Mouse (Mus musculus): ENCODE data around the gene Ccdc142. TPM values are rescaled to one million over a fixed set of nuclear protein-coding genes. Genes with fewer than 3 reads are reported as not detected.

Gene Ccdc142
- total RNA-seq, 2 experiments from 2014 or later = 0.90 to 0.94 TPM

- DNase-seq (ENCODE audit: low spot score) = peak; percentile 91
Measured at GRCm38 (mm10) chr6:83137576-83137950, 36.2 kb downstream of the Ccdc142 start.

DNA sequence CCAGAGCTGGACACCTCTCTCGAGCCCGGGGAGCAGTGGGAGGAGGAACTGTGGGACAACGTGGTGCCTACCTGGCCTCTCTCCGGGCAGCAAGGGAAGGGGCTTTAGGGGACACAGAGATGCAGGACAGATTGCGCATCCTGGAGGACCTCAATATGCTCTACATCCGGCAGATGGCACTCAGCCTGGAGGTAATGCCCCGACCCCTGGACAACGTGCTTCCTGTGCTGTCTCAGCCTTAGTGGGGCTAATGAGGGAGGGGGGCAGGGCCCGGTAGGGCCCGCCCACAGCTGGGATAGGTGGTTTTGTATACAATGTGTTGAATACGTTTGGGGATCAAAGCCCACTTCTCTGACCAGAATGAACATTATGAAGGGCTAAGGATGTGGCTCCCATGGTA is 36.7 kb downstream of the Ccdc142 start:
- no peak for DNase-seq (ENCODE audit: low spot score)

GRCm38 (mm10) chr6:83140044-83140443 is 38.6 kb downstream of the Ccdc142 start:
- no peak for DNase-seq (ENCODE audit: low spot score)

DNA sequence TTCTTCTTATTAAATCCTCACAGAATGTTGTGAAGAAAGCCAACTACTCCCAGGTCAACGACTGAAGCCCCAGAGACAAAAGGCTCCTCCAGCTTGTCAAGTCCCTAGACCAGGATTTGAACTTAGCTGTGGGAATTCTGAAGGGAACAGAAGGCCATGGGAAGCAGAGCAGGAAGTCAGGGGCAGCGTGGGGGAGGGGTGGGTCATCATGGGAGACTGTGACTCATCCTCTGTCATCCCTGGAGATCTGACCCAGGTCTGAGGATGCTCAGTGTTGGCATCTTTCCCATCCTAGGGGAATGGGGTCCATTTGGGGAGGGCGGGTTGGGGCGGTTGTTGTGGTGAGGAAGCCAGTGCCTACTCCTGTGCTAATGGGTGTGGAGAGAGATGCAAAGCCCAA is 40.2 kb downstream of the Ccdc142 start:
- no peak for DNase-seq (ENCODE audit: low spot score)

DNA sequence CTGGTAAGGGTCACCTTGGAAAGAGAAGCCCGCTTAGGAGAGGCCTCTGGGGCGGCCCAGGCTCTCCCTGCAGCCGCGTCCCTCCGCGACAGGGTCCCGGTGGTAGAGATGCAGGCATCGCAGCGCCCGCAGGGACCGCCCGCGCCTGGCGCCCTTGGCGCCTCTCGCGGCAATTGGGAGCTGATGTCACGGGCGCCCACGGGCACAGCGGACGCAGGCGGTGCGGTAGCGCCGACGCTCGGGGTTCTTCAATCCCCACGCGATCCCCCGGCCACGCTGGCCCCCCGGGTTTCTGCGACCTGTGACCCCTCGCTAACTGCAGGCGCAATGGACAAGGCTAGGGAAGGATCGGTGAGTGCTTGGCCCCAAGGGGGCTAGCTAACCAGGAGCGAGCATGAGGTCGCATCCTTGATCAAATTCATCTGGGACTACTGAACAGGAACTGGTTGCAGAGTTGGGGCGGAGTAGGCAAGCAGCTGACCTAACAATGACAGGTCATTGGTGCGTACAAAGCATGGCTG is 40.9 kb downstream of the Ccdc142 start:
- no peak for DNase-seq (ENCODE audit: low spot score)

DNA sequence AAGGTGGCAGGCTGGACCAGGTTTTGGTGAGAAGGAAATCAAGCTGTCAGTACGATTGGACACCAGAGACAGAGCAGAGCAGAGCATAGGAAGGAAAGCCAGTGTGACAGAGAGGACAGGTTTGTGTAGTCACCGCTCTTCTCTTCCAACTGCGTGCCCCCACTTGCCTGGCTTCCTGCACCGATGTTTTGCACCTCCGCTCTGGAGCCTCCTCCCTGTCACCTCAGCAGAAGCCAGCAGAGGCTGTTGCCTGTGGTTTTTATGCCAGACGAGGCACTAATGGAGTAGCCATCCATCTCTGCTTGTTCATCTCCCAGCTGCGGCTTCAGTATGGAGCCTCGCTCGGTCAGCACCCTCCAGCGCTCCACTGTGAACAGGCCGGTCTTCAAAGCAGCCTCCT is 41.5 kb downstream of the Ccdc142 start:
- DNase-seq (ENCODE audit: low spot score) = no peak

GRCm38 (mm10) chr6:83145209-83145608 is 43.8 kb downstream of the Ccdc142 start:
- DNase-seq (ENCODE audit: low spot score) = no peak

DNA sequence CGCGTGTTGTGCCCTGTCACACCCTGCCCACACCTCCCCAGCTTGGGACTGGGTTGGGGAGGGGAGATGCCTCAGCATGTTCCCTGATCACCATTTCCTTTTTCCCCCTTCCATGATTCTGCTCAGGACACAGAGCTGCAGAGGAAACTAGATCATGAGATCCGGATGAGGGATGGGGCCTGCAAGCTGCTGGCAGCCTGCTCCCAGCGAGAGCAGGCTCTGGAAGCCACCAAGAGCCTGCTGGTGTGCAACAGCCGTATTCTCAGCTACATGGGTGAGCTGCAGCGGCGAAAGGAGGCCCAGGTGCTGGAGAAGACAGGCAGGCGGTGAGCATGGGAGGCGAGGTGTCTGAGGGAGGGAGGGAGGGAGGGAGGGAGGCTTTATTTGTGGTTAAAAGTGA is 44.4 kb downstream of the Ccdc142 start:
- no peak for DNase-seq (ENCODE audit: low spot score)

- no peak for DNase-seq (ENCODE audit: low spot score)
Measured at GRCm38 (mm10) chr6:83147280-83147679, 45.9 kb downstream of the Ccdc142 start.

GRCm38 (mm10) chr6:83151721-83152120 is 50.3 kb downstream of the Ccdc142 start:
- DNase-seq (ENCODE audit: low spot score) = no peak

- DNase-seq (ENCODE audit: low spot score) = no peak
Measured at GRCm38 (mm10) chr6:83153038-83153437, 51.6 kb downstream of the Ccdc142 start.

DNA sequence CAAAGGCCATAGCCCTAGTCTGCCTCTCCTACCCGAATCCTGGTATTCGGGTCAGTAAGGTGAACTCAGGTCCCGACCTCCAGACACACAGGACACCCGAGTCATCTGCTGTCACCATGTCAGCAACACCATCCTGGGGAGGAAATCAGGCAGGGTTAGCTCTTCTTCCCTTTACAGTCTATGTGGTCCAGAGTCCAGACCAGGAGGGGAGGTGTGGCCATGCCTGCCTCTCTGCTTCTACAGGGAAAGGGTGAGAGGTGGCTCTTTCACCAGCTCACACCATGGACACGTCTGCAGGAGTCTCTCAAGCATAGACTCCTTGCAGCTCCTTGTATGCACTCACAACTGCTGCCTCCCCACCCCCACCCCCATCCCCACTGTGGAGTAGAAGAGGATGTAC is 52.1 kb downstream of the Ccdc142 start:
- DNase-seq (ENCODE audit: low spot score) = no peak

DNA sequence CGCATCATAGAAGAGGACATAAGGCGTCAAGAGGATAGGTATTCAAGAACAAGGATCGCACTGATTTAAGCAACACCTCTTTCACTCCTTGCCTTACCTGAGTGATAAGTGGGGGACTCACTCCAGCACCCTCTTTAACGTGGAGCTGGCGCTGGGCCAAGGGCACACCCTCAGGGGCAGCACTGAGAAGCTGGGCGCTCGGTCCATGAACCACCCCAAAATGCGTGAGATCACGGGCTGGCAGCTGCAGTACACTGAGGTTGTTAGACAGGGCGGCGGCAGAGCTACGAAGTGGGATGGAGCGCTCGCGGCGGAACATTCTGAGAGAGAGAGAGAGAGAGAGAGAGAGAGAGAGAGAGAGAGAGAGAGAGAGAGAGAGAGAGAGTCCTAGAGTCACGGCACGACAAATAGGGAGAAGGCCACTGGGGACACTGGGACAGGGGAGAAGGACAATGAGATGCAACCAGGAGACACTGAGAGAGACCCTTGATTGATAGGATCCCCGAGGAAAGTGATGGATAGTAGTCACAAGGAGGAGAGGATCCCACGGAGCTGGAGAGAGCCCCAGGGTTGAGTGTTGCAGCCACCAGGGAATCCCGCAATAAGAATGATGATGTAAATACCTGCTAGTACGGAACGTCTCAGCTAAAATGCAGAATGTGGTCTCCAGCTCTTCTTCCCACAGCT is 54.3 kb downstream of the Ccdc142 start:
- no peak for DNase-seq (ENCODE audit: low spot score)

- peak; percentile 51 for DNase-seq (ENCODE audit: low spot score)
Measured at GRCm38 (mm10) chr6:83156259-83156684, 54.9 kb downstream of the Ccdc142 start, which contains the start of the genes Wdr54 and 1700003E16Rik. Gene Wdr54 (minus strand): TSS chr6:83156397. Gene 1700003E16Rik (plus strand): TSS chr6:83156404.

Small RNA genes lying within 50 kb of the gene (microRNA-seq; reads per million reads assigned to microRNA genes)
- not detected for gene Mir3470a

Other genes starting within 250 kb of the Ccdc142 start
- gene Sema4f, start 161.8 kb upstream of the Ccdc142 start, total RNA-seq (2021) = under 1 TPM in 1 of 2 experiments, not detected in 1; 0.07 TPM
- gene M1ap, start 154.7 kb upstream of the Ccdc142 start, total RNA-seq (2021) = not detected
- 1 to 10 TPM; 1.1 to 1.4 TPM for gene Dok1, start 68.1 kb upstream of the Ccdc142 start, total RNA-seq (2021)
- gene Loxl3, start 67.4 kb upstream of the Ccdc142 start, total RNA-seq (2021) = 1 to 10 TPM; 1.2 to 1.4 TPM
- 100 to 1,000 TPM in 1 of 2 experiments, 10 to 100 TPM in 1; 94.0 to 101 TPM for gene Aup1, start 47.1 kb upstream of the Ccdc142 start, total RNA-seq (2021)
- gene Htra2, start 46.3 kb upstream of the Ccdc142 start, total RNA-seq (2021) = 10 to 100 TPM; 15.3 to 17.4 TPM
- gene Dqx1, start 43.8 kb upstream of the Ccdc142 start, total RNA-seq (2021) = under 1 TPM; 0.27 to 0.45 TPM
- not detected for gene Tlx2, start 31.3 kb upstream of the Ccdc142 start, total RNA-seq (2021)
- 1 to 10 TPM; 9.1 to 9.3 TPM for gene Pcgf1, start 23.7 kb upstream of the Ccdc142 start, total RNA-seq (2021)
- gene Lbx2, start 15.2 kb upstream of the Ccdc142 start, total RNA-seq (2021) = under 1 TPM; 0.28 to 0.39 TPM
- gene Gm42688, start within 50 bp of the Ccdc142 start, total RNA-seq (2021) = under 1 TPM; 0.53 to 0.76 TPM
- 100 to 1,000 TPM; 102 TPM for gene Mrpl53, start 7.4 kb downstream of the Ccdc142 start, total RNA-seq (2021)
- gene Mogs, start 13.9 kb downstream of the Ccdc142 start, total RNA-seq (2021) = 1 to 10 TPM; 6.2 to 6.5 TPM
- 10 to 100 TPM; 46.4 to 46.7 TPM for gene Wbp1, start 20.0 kb downstream of the Ccdc142 start, total RNA-seq (2021)
- gene Ino80b, start 23.8 kb downstream of the Ccdc142 start, total RNA-seq (2021) = 10 to 100 TPM; 15.6 to 15.7 TPM
- 10 to 100 TPM in 1 of 2 experiments, 1 to 10 TPM in 1; 9.3 to 11.7 TPM for gene Rtkn, start 33.9 kb downstream of the Ccdc142 start, total RNA-seq (2021)
- gene Wdr54, start 54.8 kb downstream of the Ccdc142 start, total RNA-seq (2021) = 1 to 10 TPM; 1.2 to 1.9 TPM
- gene 1700003E16Rik, start 54.8 kb downstream of the Ccdc142 start, total RNA-seq (2021) = under 1 TPM in 1 of 2 experiments, not detected in 1; 0.14 TPM
- gene Dctn1, start 64.3 kb downstream of the Ccdc142 start, total RNA-seq (2021) = 100 to 1,000 TPM; 124 to 133 TPM
- gene Slc4a5, start 118.2 kb downstream of the Ccdc142 start, total RNA-seq (2021) = not detected
- gene Mthfd2, start 224.3 kb downstream of the Ccdc142 start, total RNA-seq (2021) = 1 to 10 TPM; 3.0 to 3.2 TPM
- 10 to 100 TPM in 1 of 2 experiments, 1 to 10 TPM in 1; 8.0 to 12.4 TPM for gene Mob1a, start 224.4 kb downstream of the Ccdc142 start, total RNA-seq (2021)
- 100 to 1,000 TPM; 249 to 275 TPM for gene Bola3, start 247.5 kb downstream of the Ccdc142 start, total RNA-seq (2021)